Mouse (Mus musculus): ENCODE results near the gene Mbnl1. TPM values are rescaled to one million over a fixed set of nuclear protein-coding genes. Genes with fewer than 3 reads are reported as not detected.

Gene Mbnl1
- polyA plus RNA-seq, 1 experiment from 2014 or later: 106 TPM

DNA sequence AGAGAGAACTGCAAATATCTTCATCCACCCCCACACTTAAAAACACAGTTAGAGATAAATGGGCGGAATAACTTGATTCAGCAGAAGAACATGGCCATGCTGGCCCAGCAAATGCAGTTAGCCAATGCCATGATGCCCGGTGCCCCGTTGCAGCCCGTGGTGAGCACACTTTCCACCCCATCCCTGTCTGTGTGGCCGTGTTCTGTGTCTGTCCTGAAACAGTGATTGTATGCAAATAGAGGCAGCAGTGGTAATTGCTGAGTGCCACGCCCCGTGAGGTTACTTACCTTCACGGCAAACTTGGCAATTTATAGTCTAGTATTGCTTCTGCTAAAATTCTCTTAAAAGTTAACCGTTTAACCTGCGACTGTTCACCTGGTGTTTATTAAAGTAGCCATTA lies 123.0 kb downstream of the Mbnl1 start:
- Histone ChIP-seq H3K27me3 (ENCODE audit: control insufficient read depth, insufficient read depth, low read length) (no peaks in the 10 kb centered on the region), H3K4me1 (ENCODE audit: control insufficient read depth, insufficient read depth, low read length) (0 out of 2 replicates have a peak, but pooled peaks cover 4% of the 10 kb centered on the region), H3K4me3 (replicated peaks; ENCODE audit: low read length) (no peak overlapping the region), H3K4me2 (ENCODE audit: low read depth, low read length) (no peak overlapping the region), H3K36me3 (ENCODE audit: control insufficient read depth, insufficient read depth, low read length) (no peaks in the 10 kb centered on the region), H3K9ac (ENCODE audit: low read length) (no peak overlapping the region), H3K9me3 (replicated peaks; ENCODE audit: control insufficient read depth, low read length) (no peaks in the 10 kb centered on the region), H3K27ac (ENCODE audit: low read length) (no peak overlapping the region)
- WGBS: 81% methylated on average over 10 of the region's 10 CpGs
- ATAC-seq (ENCODE audit: insufficient read depth, low FRiP score): no peak

DNA sequence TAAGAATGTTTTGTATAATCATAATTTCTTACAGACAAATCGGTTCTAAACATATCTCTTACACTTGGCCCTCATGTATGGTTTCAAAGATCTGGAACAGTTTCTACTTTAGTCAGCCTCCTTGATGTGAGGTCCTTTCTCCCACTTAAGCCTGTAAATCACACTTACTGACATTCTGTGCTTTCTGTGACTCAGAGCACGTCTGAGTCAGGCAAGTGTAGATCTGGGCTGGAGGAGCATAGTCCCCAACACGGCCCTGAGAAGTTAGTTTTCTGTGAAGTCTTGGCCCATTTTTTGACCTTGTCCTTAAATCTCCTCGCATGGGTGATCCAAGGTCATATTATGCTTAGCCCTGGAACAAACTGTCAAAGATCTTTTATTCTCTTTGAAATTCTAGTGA lies 124.4 kb downstream of the Mbnl1 start:
- 0 out of 2 replicates have a peak, but pooled peaks cover 4% of the 10 kb centered on the region for H3K4me1 ChIP-seq (ENCODE audit: control insufficient read depth, insufficient read depth, low read length)
- WGBS: 41% methylated on average over 4 of the region's 4 CpGs
- no peak; the same call in 1 of the 2 replicates for ATAC-seq (ENCODE audit: insufficient read depth, low FRiP score)
- no peak overlapping the region for H3K4me2 ChIP-seq (ENCODE audit: low read depth, low read length)
- H3K4me3 ChIP-seq (replicated peaks; ENCODE audit: low read length): no peak overlapping the region
- no peaks in the 10 kb centered on the region for H3K36me3 ChIP-seq (ENCODE audit: control insufficient read depth, insufficient read depth, low read length)
- no peak overlapping the region for H3K27ac ChIP-seq (ENCODE audit: low read length)
- no peaks in the 10 kb centered on the region for H3K27me3 ChIP-seq (ENCODE audit: control insufficient read depth, insufficient read depth, low read length)
- no peaks in the 10 kb centered on the region for H3K9me3 ChIP-seq (replicated peaks; ENCODE audit: control insufficient read depth, low read length)
- no peak overlapping the region for H3K9ac ChIP-seq (ENCODE audit: low read length)

- no peak overlapping the region for H3K27ac ChIP-seq (ENCODE audit: low read length)
- peaks cover 7% of the 10 kb centered on the region; the same call in 1 of the 2 replicates for H3K36me3 ChIP-seq (ENCODE audit: control insufficient read depth, insufficient read depth, low read length)
- no peak overlapping the region for H3K4me2 ChIP-seq (ENCODE audit: low read depth, low read length)
- no peaks in the 10 kb centered on the region; the same call in 1 of the 2 replicates for H3K4me1 ChIP-seq (ENCODE audit: control insufficient read depth, insufficient read depth, low read length)
- H3K4me3 ChIP-seq (replicated peaks; ENCODE audit: low read length): no peak overlapping the region
- ATAC-seq (ENCODE audit: insufficient read depth, low FRiP score): no peak
- H3K9me3 ChIP-seq (replicated peaks; ENCODE audit: control insufficient read depth, low read length): no peaks in the 10 kb centered on the region
- no peaks in the 10 kb centered on the region for H3K27me3 ChIP-seq (ENCODE audit: control insufficient read depth, insufficient read depth, low read length)
- H3K9ac ChIP-seq (ENCODE audit: low read length): no peak overlapping the region
- WGBS: 20% methylated on average over 4 of the region's 4 CpGs
Observed at GRCm38 (mm10) chr3:60601686-60602085, 129.1 kb downstream of the Mbnl1 start.

DNA sequence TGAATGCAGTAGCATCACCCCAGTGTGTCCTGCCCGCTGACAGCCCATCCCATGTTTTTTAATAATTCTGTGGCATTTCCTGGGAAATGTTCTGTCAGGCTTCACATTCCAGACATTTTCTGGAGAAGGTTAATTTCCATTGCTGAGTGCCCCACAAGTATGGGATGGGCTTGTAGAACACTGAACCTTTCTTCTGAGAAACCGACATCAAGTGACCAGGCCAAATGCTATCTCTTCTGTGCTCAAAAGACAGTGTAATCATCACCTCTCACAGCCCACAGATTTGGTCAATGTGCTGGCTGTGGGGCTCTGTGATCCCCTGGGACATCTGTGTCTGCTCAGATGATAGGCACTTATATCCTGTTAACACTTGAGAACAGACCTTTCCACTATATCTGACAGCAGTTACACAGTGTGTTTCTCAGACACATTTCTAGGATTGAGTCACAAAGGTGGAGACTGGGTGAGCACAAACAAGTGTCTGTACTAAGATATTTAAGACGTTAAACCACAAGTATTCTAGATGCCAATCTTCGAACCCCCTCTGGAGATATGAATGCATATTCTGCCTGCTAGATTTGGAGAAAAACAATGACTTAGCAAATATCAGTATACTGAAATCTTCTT lies 130.4 kb downstream of the Mbnl1 start:
- H3K4me3 ChIP-seq (replicated peaks; ENCODE audit: low read length): no peak overlapping the region
- peaks cover 7% of the 10 kb centered on the region; the same call in 1 of the 2 replicates for H3K36me3 ChIP-seq (ENCODE audit: control insufficient read depth, insufficient read depth, low read length)
- 81% methylated on average over 4 of the region's 4 CpGs for WGBS
- ATAC-seq (ENCODE audit: insufficient read depth, low FRiP score): no peak
- no peaks in the 10 kb centered on the region for H3K9me3 ChIP-seq (replicated peaks; ENCODE audit: control insufficient read depth, low read length)
- no peaks in the 10 kb centered on the region for H3K27me3 ChIP-seq (ENCODE audit: control insufficient read depth, insufficient read depth, low read length)
- no peak overlapping the region for H3K27ac ChIP-seq (ENCODE audit: low read length)
- H3K4me1 ChIP-seq (ENCODE audit: control insufficient read depth, insufficient read depth, low read length): no peaks in the 10 kb centered on the region; the same call in 1 of the 2 replicates
- no peak overlapping the region for H3K4me2 ChIP-seq (ENCODE audit: low read depth, low read length)
- H3K9ac ChIP-seq (ENCODE audit: low read length): no peak overlapping the region

GRCm38 (mm10) chr3:60603637-60604036 lies 131.0 kb downstream of the Mbnl1 start:
- Histone ChIP-seq H3K9ac (ENCODE audit: low read length) (no peak overlapping the region), H3K4me3 (replicated peaks; ENCODE audit: low read length) (no peak overlapping the region), H3K4me2 (ENCODE audit: low read depth, low read length) (no peak overlapping the region), H3K27ac (ENCODE audit: low read length) (no peak overlapping the region), H3K4me1 (ENCODE audit: control insufficient read depth, insufficient read depth, low read length) (no peaks in the 10 kb centered on the region; the same call in 1 of the 2 replicates), H3K9me3 (replicated peaks; ENCODE audit: control insufficient read depth, low read length) (no peaks in the 10 kb centered on the region), H3K36me3 (ENCODE audit: control insufficient read depth, insufficient read depth, low read length) (peaks cover 7% of the 10 kb centered on the region; the same call in 1 of the 2 replicates), H3K27me3 (ENCODE audit: control insufficient read depth, insufficient read depth, low read length) (no peaks in the 10 kb centered on the region)
- no peak for ATAC-seq (ENCODE audit: insufficient read depth, low FRiP score)
- 90% methylated on average over 4 of the region's 4 CpGs for WGBS

GRCm38 (mm10) chr3:60604205-60604604 lies 131.6 kb downstream of the Mbnl1 start:
- Histone ChIP-seq H3K9ac (ENCODE audit: low read length) (no peak overlapping the region), H3K9me3 (replicated peaks; ENCODE audit: control insufficient read depth, low read length) (no peaks in the 10 kb centered on the region), H3K4me1 (ENCODE audit: control insufficient read depth, insufficient read depth, low read length) (no peaks in the 10 kb centered on the region; the same call in 1 of the 2 replicates), H3K27ac (ENCODE audit: low read length) (no peak overlapping the region), H3K4me3 (replicated peaks; ENCODE audit: low read length) (no peak overlapping the region), H3K36me3 (ENCODE audit: control insufficient read depth, insufficient read depth, low read length) (peaks cover 7% of the 10 kb centered on the region; the same call in 1 of the 2 replicates), H3K27me3 (ENCODE audit: control insufficient read depth, insufficient read depth, low read length) (no peaks in the 10 kb centered on the region), H3K4me2 (ENCODE audit: low read depth, low read length) (no peak overlapping the region)
- WGBS: 81% methylated on average over 6 of the region's 6 CpGs
- no peak for ATAC-seq (ENCODE audit: insufficient read depth, low FRiP score)

- H3K27ac ChIP-seq (ENCODE audit: low read length): no peak overlapping the region
- H3K4me2 ChIP-seq (ENCODE audit: low read depth, low read length): no peak overlapping the region
- H3K9me3 ChIP-seq (replicated peaks; ENCODE audit: control insufficient read depth, low read length): no peaks in the 10 kb centered on the region
- 14% methylated on average over 2 of the region's 2 CpGs for WGBS
- peaks cover 3% of the 10 kb centered on the region for H3K4me1 ChIP-seq (ENCODE audit: control insufficient read depth, insufficient read depth, low read length)
- H3K9ac ChIP-seq (ENCODE audit: low read length): no peak overlapping the region
- no peaks in the 10 kb centered on the region for H3K27me3 ChIP-seq (ENCODE audit: control insufficient read depth, insufficient read depth, low read length)
- no peak for ATAC-seq (ENCODE audit: insufficient read depth, low FRiP score)
- no peak overlapping the region for H3K4me3 ChIP-seq (replicated peaks; ENCODE audit: low read length)
- H3K36me3 ChIP-seq (ENCODE audit: control insufficient read depth, insufficient read depth, low read length): peaks cover 7% of the 10 kb centered on the region
Observed at GRCm38 (mm10) chr3:60608952-60609403, 136.3 kb downstream of the Mbnl1 start.

DNA sequence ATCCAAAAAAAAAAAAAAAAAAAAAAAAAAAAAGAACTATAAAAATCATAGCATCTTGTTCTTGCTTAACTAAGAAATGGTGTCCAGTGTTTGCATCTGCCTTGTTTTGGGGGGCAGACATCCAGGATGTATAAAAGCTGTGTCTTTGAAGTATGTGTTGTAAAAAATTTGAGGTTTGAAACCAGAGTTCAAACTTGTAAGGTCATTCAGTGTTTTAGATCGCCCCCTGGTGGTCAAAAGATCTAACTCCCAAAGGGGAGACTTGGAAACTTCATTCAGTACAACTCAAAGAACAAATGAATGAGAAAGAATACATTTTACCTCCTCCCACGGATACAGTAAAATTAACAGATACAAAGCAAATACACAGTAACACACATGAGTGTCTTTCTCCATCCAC lies 139.2 kb downstream of the Mbnl1 start:
- Histone ChIP-seq H3K9ac (ENCODE audit: low read length) (no peak overlapping the region), H3K4me3 (replicated peaks; ENCODE audit: low read length) (no peak overlapping the region), H3K9me3 (replicated peaks; ENCODE audit: control insufficient read depth, low read length) (no peaks in the 10 kb centered on the region), H3K4me1 (ENCODE audit: control insufficient read depth, insufficient read depth, low read length) (peaks cover 3% of the 10 kb centered on the region; the same call in 1 of the 2 replicates), H3K27ac (ENCODE audit: low read length) (no peak overlapping the region), H3K36me3 (ENCODE audit: control insufficient read depth, insufficient read depth, low read length) (peaks cover 4% of the 10 kb centered on the region), H3K4me2 (ENCODE audit: low read depth, low read length) (no peak overlapping the region), H3K27me3 (ENCODE audit: control insufficient read depth, insufficient read depth, low read length) (no peaks in the 10 kb centered on the region)
- 19% methylated on average over 2 of the region's 2 CpGs for WGBS
- no peak for ATAC-seq (ENCODE audit: insufficient read depth, low FRiP score)

DNA sequence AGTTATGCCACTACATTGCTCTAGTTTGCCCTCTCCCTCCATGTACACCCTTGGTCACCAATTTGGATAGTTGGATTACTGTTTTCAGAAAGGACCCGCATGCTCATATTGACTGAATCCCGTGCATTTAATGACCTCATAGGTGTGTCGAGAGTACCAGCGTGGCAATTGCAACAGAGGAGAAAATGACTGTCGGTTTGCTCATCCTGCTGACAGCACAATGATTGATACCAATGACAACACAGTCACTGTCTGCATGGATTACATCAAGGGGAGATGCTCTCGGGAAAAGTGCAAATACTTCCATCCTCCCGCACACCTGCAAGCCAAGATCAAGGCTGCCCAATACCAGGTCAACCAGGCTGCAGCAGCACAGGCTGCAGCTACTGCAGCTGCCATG lies 140.5 kb downstream of the Mbnl1 start:
- Histone ChIP-seq H3K4me1 (ENCODE audit: control insufficient read depth, insufficient read depth, low read length) (peaks cover 3% of the 10 kb centered on the region; the same call in 1 of the 2 replicates), H3K9ac (ENCODE audit: low read length) (no peak overlapping the region), H3K27ac (ENCODE audit: low read length) (no peak overlapping the region), H3K9me3 (replicated peaks; ENCODE audit: control insufficient read depth, low read length) (no peaks in the 10 kb centered on the region), H3K36me3 (ENCODE audit: control insufficient read depth, insufficient read depth, low read length) (peaks cover 4% of the 10 kb centered on the region), H3K4me3 (replicated peaks; ENCODE audit: low read length) (no peak overlapping the region), H3K27me3 (ENCODE audit: control insufficient read depth, insufficient read depth, low read length) (no peaks in the 10 kb centered on the region), H3K4me2 (ENCODE audit: low read depth, low read length) (no peak overlapping the region)
- no peak for ATAC-seq (ENCODE audit: insufficient read depth, low FRiP score)
- WGBS: 85% methylated on average over 7 of the region's 7 CpGs
